23 mouse cellular contexts compared by ENCODE assay signal in the genomic region with DNA sequence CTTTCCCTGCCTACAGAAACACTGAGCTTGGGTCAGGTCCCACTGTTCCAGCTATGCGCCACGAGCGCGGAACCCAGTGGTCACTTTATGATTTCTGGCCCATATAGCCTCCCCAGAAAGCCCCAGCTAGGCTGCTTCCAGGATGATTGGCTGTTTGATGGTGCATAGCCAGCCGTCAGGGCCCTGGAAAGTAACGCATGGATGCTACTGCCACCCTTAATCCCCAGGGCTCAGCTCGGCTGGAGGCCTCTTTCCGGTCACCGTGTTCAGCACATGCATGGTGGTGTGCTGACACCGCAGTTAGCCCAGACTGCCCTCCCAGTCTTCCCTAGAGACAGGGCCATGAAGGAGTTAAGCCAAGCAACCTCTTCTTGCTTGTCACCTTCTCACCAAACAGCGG. TPM values are rescaled to one million over a fixed set of nuclear protein-coding genes. Genes with fewer than 3 reads are reported as not detected.
"Had no signal": no experiment of that assay in that cellular context is flagged by ENCODE, and none has a peak within 500 bp of the region (broad histone marks: within the 10 kb centered on the region; RNA-seq: fewer than 3 reads in every experiment).

No protein-coding gene starts in this region.

- H3K9me3 ChIP-seq: midbrain, embryonic 10.5 days; midbrain, embryonic 13.5 days; midbrain, embryonic 15.5 days; neural tube, embryonic 13.5 days; neural tube, embryonic 15.5 days; stomach, embryonic 15.5 days had no signal

- ATAC-seq: midbrain, embryonic 13.5 days; midbrain, embryonic 15.5 days had no signal

- H3K27ac ChIP-seq: liver, embryonic 14.5 days; midbrain, embryonic 10.5 days; midbrain, embryonic 13.5 days; midbrain, embryonic 15.5 days; neural tube, embryonic 15.5 days; stomach, embryonic 15.5 days; stomach, postnatal 0 days had no signal

- DNase-seq: lung, adult 18-20 months; lung, embryonic 14.5 days; lung, postnatal 10 days; lung, postnatal 4 days; right cerebral cortex, postnatal 14 days; thymus, adult 2 months; thymus, postnatal 25 days; thymus, postnatal 4 days had no signal

- H3K36me3 ChIP-seq: midbrain, embryonic 10.5 days; midbrain, embryonic 13.5 days; midbrain, embryonic 15.5 days; neural tube, embryonic 13.5 days; neural tube, embryonic 15.5 days; stomach, embryonic 15.5 days had no signal

- H3K4me2 ChIP-seq: lung, embryonic 14.5 days; midbrain, embryonic 13.5 days; midbrain, embryonic 15.5 days; neural tube, embryonic 13.5 days; neural tube, embryonic 15.5 days; stomach, embryonic 15.5 days had no signal

- H3K4me3 ChIP-seq: midbrain, embryonic 10.5 days; midbrain, embryonic 13.5 days; midbrain, embryonic 15.5 days; myocyte; neural tube, embryonic 13.5 days; neural tube, embryonic 15.5 days; stomach, embryonic 15.5 days had no signal

- H3K9ac ChIP-seq: liver, embryonic 14.5 days; lung, embryonic 14.5 days; midbrain, embryonic 13.5 days; midbrain, embryonic 15.5 days; neural tube, embryonic 13.5 days; neural tube, embryonic 15.5 days; stomach, embryonic 15.5 days had no signal

RNA-seq across cellular contexts. Expression of gene A230072I06Rik, which starts 35.6 kb away (rescaled TPM):
- polyA plus RNA-seq: liver, embryonic 14.5 days; liver, embryonic 16.5 days; lung, embryonic 14.5 days; lung, embryonic 16.5 days; midbrain, embryonic 10.5 days; myocyte; neural tube, embryonic 11.5 days; neural tube, embryonic 13.5 days; neural tube, embryonic 15.5 days; spleen, adult 2 months; stomach, postnatal 0 days; testis, adult 2 months; thymus, adult 2 months; urinary bladder, adult 2 months had no signal
